Mouse (Mus musculus) liver, embryonic 11.5 days (tissue): Measurements from ENCODE around the gene Tmem60. TPM values are rescaled to one million over a fixed set of nuclear protein-coding genes. Genes with fewer than 3 reads are reported as not detected.
A peak's percentile ranks its signal among the peaks of the same experiment; 100 is the strongest.

Experiments
- ATAC-seq: fragments of 200-750 bp; cut with Nextera tagmentation; replicated peaks from 2 replicates; pipeline ENCODE4 v1.8.0; 2017; ENCODE audit warnings: moderate number of reproducible peaks, mild to moderate bottlenecking, moderate TSS enrichment, moderate library complexity; ENCODE audit not compliant: low FRiP score
- DNase-seq: peaks from one replicate; pipeline ENCODE4 v3.0.0-alpha.2; 2017; ENCODE audit warnings: low spot score
- H3K27ac ChIP-seq: fragments of 300-500 bp; sonication (generic); 2 replicates; pipeline ENCODE4 v1.5.1; 2014; ENCODE audit warnings: mild to moderate bottlenecking, low read depth, low read length, control low read depth
- H3K27me3 ChIP-seq: fragments of 300-500 bp; sonication (generic); replicated peaks from 2 replicates; pipeline ENCODE4 v1.6.1; 2014; ENCODE audit warnings: low read length, mixed read lengths; ENCODE audit not compliant: control insufficient read depth, insufficient read depth
- H3K36me3 ChIP-seq: fragments of 300-500 bp; sonication (generic); 2 replicates; pipeline ENCODE4 v1.6.1; 2014; ENCODE audit warnings: mild to moderate bottlenecking, low read length, moderate library complexity, mixed read lengths; ENCODE audit not compliant: control insufficient read depth, insufficient read depth
- H3K4me1 ChIP-seq: fragments of 300-500 bp; sonication (generic); replicated peaks from 2 replicates; pipeline ENCODE4 v1.6.1; 2014; ENCODE audit warnings: low read length, mixed read lengths; ENCODE audit not compliant: control insufficient read depth, insufficient read depth
- H3K4me2 ChIP-seq: fragments of 300-500 bp; sonication (generic); 2 replicates; pipeline ENCODE4 v1.6.1; 2014; ENCODE audit warnings: mild to moderate bottlenecking, control low read depth, moderate library complexity
- H3K4me3 ChIP-seq: fragments of 300-500 bp; sonication (generic); 2 replicates; pipeline ENCODE4 v1.5.1; 2014; ENCODE audit warnings: low read depth, low read length, control low read depth
- H3K9ac ChIP-seq: fragments of 300-500 bp; sonication (generic); 2 replicates; pipeline ENCODE4 v1.6.1; 2014; ENCODE audit warnings: low read depth, low read length, control low read depth
- H3K9me3 ChIP-seq: fragments of 300-500 bp; sonication (generic); 2 replicates; pipeline ENCODE4 v1.6.1; 2016; ENCODE audit warnings: low read length, inconsistent platforms, mixed read lengths; ENCODE audit not compliant: control insufficient read depth
- WGBS: fragments of 180-500 bp; shearing (Covaris S2); extraction: QIAGEN DNeasy Blood & Tissue Kit; methylation state at CpG from one replicate; pipeline ENCODE4 v1.1.7; 2014; 5-methylcytosine and 5-hydroxymethylcytosine counted together
- polyA plus RNA-seq: library from polyadenylated mRNA; unstranded; fragments of >200 nt; fragmentation: Nextera tagmentation; extraction: Ambion mirVana; gene quantifications from 2 replicates; pipeline ENCODE4 v1.2.1, GENCODE M21; 2014

Gene Tmem60
- polyA plus RNA-seq, 1 experiment from 2014 or later, result 48.0 TPM

GRCm38 (mm10) chr5:20861901-20862300 is 20.1 kb upstream of the Tmem60 start:
- no peaks in the 10 kb centered on the region for H3K36me3 ChIP-seq
- WGBS, result 89% methylated on average over 2 of the region's 2 CpGs
- no peaks in the 10 kb centered on the region for H3K4me1 ChIP-seq
- no peaks in the 10 kb centered on the region for H3K9me3 ChIP-seq
- H3K27me3 ChIP-seq, result no peaks in the 10 kb centered on the region
- H3K9ac ChIP-seq, result no peak overlapping the region
- DNase-seq (no peak), ATAC-seq (no peak)
- H3K27ac ChIP-seq, result no peak overlapping the region
- H3K4me3 ChIP-seq, result no peak overlapping the region
- no peak overlapping the region for H3K4me2 ChIP-seq

GRCm38 (mm10) chr5:20864216-20864969 is 17.6 kb upstream of the Tmem60 start:
- H3K4me3 ChIP-seq, result no peak overlapping the region
- no peak overlapping the region for H3K9ac ChIP-seq
- no peaks in the 10 kb centered on the region for H3K4me1 ChIP-seq
- no peaks in the 10 kb centered on the region for H3K27me3 ChIP-seq
- H3K27ac ChIP-seq, result no peak overlapping the region
- ATAC-seq, result no peak
- DNase-seq, result no peak
- no peaks in the 10 kb centered on the region for H3K36me3 ChIP-seq
- WGBS, result 82% methylated on average over 4 of the region's 4 CpGs
- H3K4me2 ChIP-seq, result no peak overlapping the region
- H3K9me3 ChIP-seq, result no peaks in the 10 kb centered on the region

- Histone ChIP-seq H3K4me3 (no peak overlapping the region), H3K27ac (no peak overlapping the region), H3K9ac (no peak overlapping the region), H3K4me2 (no peak overlapping the region), H3K27me3 (no peaks in the 10 kb centered on the region), H3K36me3 (no peaks in the 10 kb centered on the region), H3K4me1 (no peaks in the 10 kb centered on the region), H3K9me3 (no peaks in the 10 kb centered on the region)
- ATAC-seq, result no peak
- DNase-seq, result no peak
- 87% methylated on average over 2 of the region's 2 CpGs for WGBS
Observed at GRCm38 (mm10) chr5:20865193-20865755, 16.7 kb upstream of the Tmem60 start.

- no peaks in the 10 kb centered on the region for H3K27me3 ChIP-seq
- no peaks in the 10 kb centered on the region for H3K36me3 ChIP-seq
- WGBS, result 86% methylated on average over 1 of the region's 1 CpGs
- H3K4me2 ChIP-seq, result no peak overlapping the region
- H3K9me3 ChIP-seq, result no peaks in the 10 kb centered on the region
- no peak overlapping the region for H3K4me3 ChIP-seq
- DNase-seq, result no peak
- ATAC-seq, result no peak
- H3K9ac ChIP-seq, result no peak overlapping the region
- no peak overlapping the region for H3K27ac ChIP-seq
- peaks cover 5% of the 10 kb centered on the region; the same call in 1 of the 2 replicates for H3K4me1 ChIP-seq
Observed at GRCm38 (mm10) chr5:20873146-20873545, 8.8 kb upstream of the Tmem60 start.

- Histone ChIP-seq H3K4me1 (peaks cover 12% of the 10 kb centered on the region; the same call in 1 of the 2 replicates), H3K27me3 (no peaks in the 10 kb centered on the region), H3K27ac (no peak overlapping the region), H3K36me3 (no peaks in the 10 kb centered on the region), H3K4me2 (no peak overlapping the region), H3K9ac (no peak overlapping the region), H3K4me3 (no peak overlapping the region), H3K9me3 (no peaks in the 10 kb centered on the region)
- ATAC-seq (no peak), DNase-seq (no peak)
- WGBS, result 44% methylated on average over 1 of the region's 1 CpGs
Observed at GRCm38 (mm10) chr5:20876934-20877426, 5.0 kb upstream of the Tmem60 start.

GRCm38 (mm10) chr5:20880386-20880785 is 1.6 kb upstream of the Tmem60 start:
- Histone ChIP-seq H3K4me3 (peak overlapping the region; percentile 92), H3K9me3 (no peaks in the 10 kb centered on the region), H3K27ac (no peak overlapping the region), H3K4me1 (peaks cover 22% of the 10 kb centered on the region), H3K9ac (peak overlapping the region; percentile 41; the same call in 1 of the 2 replicates), H3K36me3 (peaks cover 1% of the 10 kb centered on the region; the same call in 1 of the 2 replicates), H3K27me3 (no peaks in the 10 kb centered on the region), H3K4me2 (peak overlapping the region; percentile 71)
- WGBS, result 60% methylated on average over 2 of the region's 2 CpGs
- ATAC-seq, result no peak
- no peak for DNase-seq

- H3K4me2 ChIP-seq, result peak overlapping the region; percentile 71
- H3K9me3 ChIP-seq, result no peaks in the 10 kb centered on the region
- peaks cover 3% of the 10 kb centered on the region; the same call in 1 of the 2 replicates for H3K36me3 ChIP-seq
- H3K4me1 ChIP-seq, result peaks cover 22% of the 10 kb centered on the region
- peak overlapping the region; percentile 92 for H3K4me3 ChIP-seq
- 2% methylated on average over 60 of the region's 64 CpGs for WGBS
- H3K9ac ChIP-seq, result peak overlapping the region; percentile 93
- ATAC-seq (no peak), DNase-seq (peak; percentile 65)
- H3K27ac ChIP-seq, result peak overlapping the region; percentile 95
- H3K27me3 ChIP-seq, result no peaks in the 10 kb centered on the region
Observed at GRCm38 (mm10) chr5:20880797-20881775, 905 bp upstream of the Tmem60 start.

- H3K4me1 ChIP-seq, result peaks cover 16% of the 10 kb centered on the region
- H3K36me3 ChIP-seq, result peaks cover 7% of the 10 kb centered on the region; the same call in 1 of the 2 replicates
- ATAC-seq (no peak), DNase-seq (no peak)
- H3K9ac ChIP-seq, result no peak overlapping the region
- H3K9me3 ChIP-seq, result no peaks in the 10 kb centered on the region
- H3K27me3 ChIP-seq, result no peaks in the 10 kb centered on the region
- WGBS, result 71% methylated on average over 4 of the region's 4 CpGs
- H3K4me2 ChIP-seq, result peak overlapping the region; percentile 71
- H3K27ac ChIP-seq, result no peak overlapping the region
- peak overlapping the region; percentile 92 for H3K4me3 ChIP-seq
Observed at GRCm38 (mm10) chr5:20884036-20884620, 2.1 kb downstream of the Tmem60 start.
